Mouse (Mus musculus) midbrain, embryonic 10.5 days (tissue): ENCODE results near the gene Rabif. TPM values are rescaled to one million over a fixed set of nuclear protein-coding genes. Genes with fewer than 3 reads are reported as not detected.
"Not testable (repeated sequence)": the region's sequence is repeated elsewhere in the genome, so short reads cannot be mapped to it uniquely, and the experiment has no call there.

ENCODE experiments used
- DNase-seq: peaks from one replicate; pipeline ENCODE4 v3.0.0-alpha.2; 2017; ENCODE audit warnings: low spot score
- H3K27ac ChIP-seq: fragments of 300-500 bp; sonication (generic); replicated peaks from 2 replicates; pipeline ENCODE4 v1.5.1; 2016; ENCODE audit warnings: mild to moderate bottlenecking
- H3K27me3 ChIP-seq: fragments of 300-500 bp; sonication (generic); 2 replicates; pipeline ENCODE4 v1.6.1; 2016; ENCODE audit warnings: low read depth, mild to moderate bottlenecking; ENCODE audit not compliant: poor library complexity, severe bottlenecking
- H3K36me3 ChIP-seq: fragments of 300-500 bp; sonication (generic); 2 replicates; pipeline ENCODE4 v1.6.1; 2016; ENCODE audit warnings: mild to moderate bottlenecking, moderate library complexity
- H3K4me1 ChIP-seq: fragments of 300-500 bp; sonication (generic); 2 replicates; pipeline ENCODE4 v1.6.1; 2016
- H3K4me3 ChIP-seq: fragments of 300-500 bp; sonication (generic); 2 replicates; pipeline ENCODE4 v1.5.1; 2016; ENCODE audit warnings: mild to moderate bottlenecking, moderate library complexity
- H3K9me3 ChIP-seq: fragments of 300-500 bp; sonication (generic); replicated peaks from 2 replicates; pipeline ENCODE4 v1.6.1; 2016; ENCODE audit warnings: mild to moderate bottlenecking
- WGBS: fragments of 180-500 bp; shearing (Covaris S2); methylation state at CpG from one replicate; pipeline ENCODE4 v1.1.7; 2016; 5-methylcytosine and 5-hydroxymethylcytosine counted together
- polyA plus RNA-seq: library from polyadenylated mRNA; unstranded; fragments of >200 nt; fragmentation: Nextera tagmentation; extraction: Ambion mirVana; gene quantifications from 2 replicates; pipeline ENCODE4 v1.2.1, GENCODE M21; 2016

Gene Rabif
- 44.4 and 44.8 TPM in 2 replicates for polyA plus RNA-seq

- H3K27ac ChIP-seq = peak within 1 kb of the TSS; percentile 92
- peak; percentile 99 for DNase-seq
- H3K36me3 ChIP-seq = peaks cover 18% of the 10 kb centered on the region
- H3K4me1 ChIP-seq = peaks cover 18% of the 10 kb centered on the region
- H3K4me3 ChIP-seq = peak within 1 kb of the TSS; percentile 84
- H3K9me3 ChIP-seq = no peaks in the 10 kb centered on the region
- H3K27me3 ChIP-seq = no peaks in the 10 kb centered on the region
- WGBS = under 1% methylated on average over 58 of the region's 58 CpGs
These were observed at the start of gene Rabif for GRCm38 (mm10) chr1:134494428-134495215. Gene Rabif (plus strand): TSS chr1:134494648.

GRCm38 (mm10) chr1:134445418-134445817 is 49.0 kb upstream of the Rabif start:
- Histone ChIP-seq H3K9me3 (no peaks in the 10 kb centered on the region), H3K27me3 (no peaks in the 10 kb centered on the region), H3K4me3 (no peak overlapping the region), H3K36me3 (no peaks in the 10 kb centered on the region), H3K4me1 (no peaks in the 10 kb centered on the region), H3K27ac (no peak overlapping the region)
- no peak for DNase-seq
- 84% methylated on average over 2 of the region's 2 CpGs for WGBS

GRCm38 (mm10) chr1:134448537-134448936 is 45.9 kb upstream of the Rabif start:
- not testable (repeated sequence) for DNase-seq, H3K36me3 ChIP-seq, H3K9me3 ChIP-seq, H3K27ac ChIP-seq, H3K27me3 ChIP-seq, H3K4me1 ChIP-seq, H3K4me3 ChIP-seq
- 72% methylated on average over 3 of the region's 3 CpGs for WGBS

- Histone ChIP-seq H3K4me1 (peaks cover 7% of the 10 kb centered on the region), H3K27ac (no peak overlapping the region), H3K4me3 (no peak overlapping the region), H3K36me3 (no peaks in the 10 kb centered on the region), H3K9me3 (no peaks in the 10 kb centered on the region), H3K27me3 (no peaks in the 10 kb centered on the region)
- WGBS = 85% methylated on average over 4 of the region's 4 CpGs
- DNase-seq = no peak
These were observed 44.2 kb upstream of the Rabif start for GRCm38 (mm10) chr1:134450201-134450600.

- WGBS = 55% methylated on average over 3 of the region's 3 CpGs
- no peak for DNase-seq
These were observed 43.5 kb upstream of the Rabif start for GRCm38 (mm10) chr1:134450986-134451385.

GRCm38 (mm10) chr1:134454904-134455824 is 39.3 kb upstream of the Rabif start, which contains the start of gene Klhl12:
Gene Klhl12 (plus strand): TSS chr1:134455531.
- Histone ChIP-seq H3K4me1 (peaks cover 18% of the 10 kb centered on the region), H3K4me3 (peak within 1 kb of the TSS; percentile 88), H3K9me3 (no peaks in the 10 kb centered on the region), H3K36me3 (peaks cover 19% of the 10 kb centered on the region), H3K27ac (peak within 1 kb of the TSS; percentile 90), H3K27me3 (no peaks in the 10 kb centered on the region)
- DNase-seq = peak; percentile 96
- WGBS = under 1% methylated on average over 61 of the region's 61 CpGs

More at GRCm38 (mm10) chr1:134450986-134451385, 43.5 kb upstream of the Rabif start:
- H3K27me3 ChIP-seq = no peaks in the 10 kb centered on the region
- peaks cover 9% of the 10 kb centered on the region for H3K4me1 ChIP-seq
- no peaks in the 10 kb centered on the region for H3K36me3 ChIP-seq
- H3K4me3 ChIP-seq = no peak overlapping the region
- H3K27ac ChIP-seq = no peak overlapping the region
- H3K9me3 ChIP-seq = no peaks in the 10 kb centered on the region

- peaks cover 28% of the 10 kb centered on the region for H3K36me3 ChIP-seq
- WGBS = 29% methylated on average over 5 of the region's 5 CpGs
- no peaks in the 10 kb centered on the region for H3K9me3 ChIP-seq
- 0 out of 2 replicates have a peak overlapping the region, but pooled peaks have one; percentile 90 for H3K27ac ChIP-seq
- peak overlapping the region; percentile 88 for H3K4me3 ChIP-seq
- no peaks in the 10 kb centered on the region for H3K27me3 ChIP-seq
- H3K4me1 ChIP-seq = peaks cover 18% of the 10 kb centered on the region
- DNase-seq = no peak
These were observed 38.4 kb upstream of the Rabif start for GRCm38 (mm10) chr1:134456060-134456459.

GRCm38 (mm10) chr1:134458139-134458727 is 36.2 kb upstream of the Rabif start:
- Histone ChIP-seq H3K4me3 (no peak overlapping the region), H3K9me3 (no peaks in the 10 kb centered on the region), H3K4me1 (peaks cover 18% of the 10 kb centered on the region), H3K27ac (no peak overlapping the region), H3K36me3 (peaks cover 48% of the 10 kb centered on the region), H3K27me3 (no peaks in the 10 kb centered on the region)
- WGBS = 92% methylated on average over 7 of the region's 7 CpGs
- DNase-seq = no peak

GRCm38 (mm10) chr1:134460294-134461284 is 33.9 kb upstream of the Rabif start:
- no peak overlapping the region for H3K27ac ChIP-seq
- 100% methylated on average over 1 of the region's 1 CpGs for WGBS
- no peak overlapping the region for H3K4me3 ChIP-seq
- no peak for DNase-seq
- no peaks in the 10 kb centered on the region for H3K9me3 ChIP-seq
- H3K27me3 ChIP-seq = no peaks in the 10 kb centered on the region
- peaks cover 70% of the 10 kb centered on the region for H3K36me3 ChIP-seq
- H3K4me1 ChIP-seq = peaks cover 11% of the 10 kb centered on the region

- H3K27ac ChIP-seq = no peak overlapping the region
- H3K9me3 ChIP-seq = no peaks in the 10 kb centered on the region
- H3K4me3 ChIP-seq = no peak overlapping the region
- peaks cover 71% of the 10 kb centered on the region for H3K36me3 ChIP-seq
- no peaks in the 10 kb centered on the region for H3K4me1 ChIP-seq
- H3K27me3 ChIP-seq = no peaks in the 10 kb centered on the region
- DNase-seq = no peak
- 98% methylated on average over 2 of the region's 2 CpGs for WGBS
These were observed 9.8 kb upstream of the Rabif start for GRCm38 (mm10) chr1:134484623-134485022.

- Histone ChIP-seq H3K4me1 (peaks cover 17% of the 10 kb centered on the region), H3K27ac (no peak overlapping the region), H3K27me3 (no peaks in the 10 kb centered on the region), H3K36me3 (peaks cover 42% of the 10 kb centered on the region), H3K4me3 (no peak overlapping the region), H3K9me3 (no peaks in the 10 kb centered on the region)
- 93% methylated on average over 6 of the region's 6 CpGs for WGBS
- no peak for DNase-seq
These were observed 3.3 kb upstream of the Rabif start for GRCm38 (mm10) chr1:134490903-134491801.
